Mouse (Mus musculus) thymus, postnatal 14 days (tissue): Measurements from ENCODE around the gene Dync1i2.

Source experiments
- DNase-seq: peaks from one replicate; pipeline ENCODE4 v3.0.0; 2021

Gene Dync1i2

GRCm38 (mm10) chr2:71273955-71274679, 62.6 kb downstream of the Dync1i2 start:
- no peak for DNase-seq

- DNase-seq: no peak
These were observed 64.2 kb downstream of the Dync1i2 start for GRCm38 (mm10) chr2:71275734-71276133.

DNA sequence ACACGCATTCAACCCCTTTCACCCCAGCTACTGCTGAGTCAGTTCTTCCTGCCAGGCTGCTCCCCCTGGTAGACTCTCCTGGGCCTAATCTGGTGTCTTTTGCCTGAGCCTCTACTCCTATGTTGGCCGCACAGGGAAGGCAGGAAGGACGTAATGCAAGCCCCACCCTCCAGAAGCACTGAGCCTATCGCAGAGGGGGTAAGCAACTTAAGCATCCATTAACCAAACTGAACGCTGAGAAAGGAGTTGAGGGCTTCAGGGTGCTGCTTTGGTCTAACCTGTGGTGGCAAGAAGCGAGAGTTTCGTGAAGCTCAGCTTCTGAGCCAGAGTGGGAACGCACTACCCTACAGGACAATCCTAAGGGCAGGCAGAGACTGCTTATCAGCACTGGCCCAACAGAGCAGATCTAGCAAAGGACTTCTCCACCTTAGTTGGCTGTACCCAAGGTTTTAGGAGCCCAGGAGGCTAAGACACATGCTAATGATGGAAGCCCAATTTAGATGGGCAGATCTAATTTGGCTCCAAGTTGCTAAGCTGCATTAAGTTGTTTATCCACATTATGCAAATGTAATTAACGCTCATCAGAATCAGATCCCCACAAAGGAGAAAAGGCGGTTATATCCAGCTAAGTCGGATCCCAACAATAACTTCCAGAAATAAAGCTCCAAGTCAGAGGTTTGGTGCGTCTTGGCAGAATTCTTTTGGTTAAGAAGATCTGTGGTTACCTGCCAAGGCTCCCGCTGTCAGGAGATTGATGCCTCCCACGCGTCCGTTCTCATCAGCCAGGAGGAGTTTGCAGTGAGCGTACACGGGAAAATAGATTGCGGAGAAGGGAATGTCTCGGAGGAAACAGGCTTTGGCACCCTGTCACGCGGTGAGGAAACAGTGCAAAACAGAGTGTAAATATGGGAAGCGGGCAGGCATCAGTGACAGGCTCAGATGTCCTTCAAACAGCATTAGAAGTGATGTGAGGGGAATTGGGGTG, 67.6 kb downstream of the Dync1i2 start:
- no peak for DNase-seq

- no peak for DNase-seq
These were observed 70.5 kb downstream of the Dync1i2 start for GRCm38 (mm10) chr2:71281981-71282380.

DNA sequence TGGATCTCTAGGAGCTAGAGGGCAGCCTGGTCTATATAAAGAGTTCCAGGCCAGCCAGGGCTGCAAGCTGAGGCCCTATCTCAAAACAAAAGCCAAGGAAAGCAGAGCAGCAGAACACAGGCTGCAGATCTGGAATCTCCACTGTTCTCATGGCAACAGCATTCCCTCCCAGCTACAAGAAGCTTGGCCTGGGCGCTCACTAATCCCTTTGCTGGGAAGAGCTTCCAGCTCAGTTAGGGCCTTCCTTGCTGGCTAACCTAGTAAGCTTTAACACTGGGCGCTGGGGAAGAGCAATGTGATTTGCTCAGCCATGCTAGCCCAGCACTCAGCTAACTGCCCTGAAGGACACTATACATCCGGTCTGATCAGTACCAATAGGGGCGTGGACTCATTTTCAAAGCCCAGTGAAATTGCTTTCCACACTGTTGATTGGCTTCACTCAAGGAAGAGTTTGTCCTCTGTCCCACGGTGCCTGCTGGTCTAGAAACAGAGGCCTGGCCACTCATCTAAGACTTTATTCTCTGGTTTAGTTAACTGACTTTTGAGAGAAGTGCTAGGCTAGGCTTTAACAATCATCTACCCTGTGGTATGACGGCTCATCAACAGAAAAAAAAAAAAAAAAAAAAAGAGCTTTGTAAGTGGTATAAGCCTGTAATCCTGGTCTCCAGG, 78.7 kb downstream of the Dync1i2 start:
- no peak for DNase-seq

- DNase-seq: no peak
These were observed 80.1 kb downstream of the Dync1i2 start for GRCm38 (mm10) chr2:71291566-71291965.

GRCm38 (mm10) chr2:71293983-71294382, 82.5 kb downstream of the Dync1i2 start:
- no peak for DNase-seq

DNA sequence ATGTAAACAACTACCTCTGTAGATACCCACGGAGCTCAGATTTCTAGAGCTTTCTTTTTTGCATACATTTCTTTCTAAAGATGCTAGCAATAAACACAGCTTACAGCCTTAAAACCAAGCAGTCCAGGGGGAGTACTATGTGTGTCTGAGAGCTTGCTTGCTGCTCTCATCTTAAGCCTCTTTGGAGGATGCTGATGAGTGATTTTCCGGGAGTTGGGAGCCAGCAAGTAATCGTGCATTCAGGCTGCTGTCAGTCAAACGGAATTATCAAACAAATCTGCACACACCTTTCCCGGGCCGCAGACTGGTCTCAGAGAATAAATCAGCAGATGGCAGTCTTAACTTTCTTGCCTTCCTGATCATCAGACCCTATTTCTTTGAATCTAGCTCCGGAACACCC, 83.0 kb downstream of the Dync1i2 start:
- DNase-seq: no peak

- DNase-seq: no peak
These were observed 84.3 kb downstream of the Dync1i2 start for GRCm38 (mm10) chr2:71295844-71296243.

DNA sequence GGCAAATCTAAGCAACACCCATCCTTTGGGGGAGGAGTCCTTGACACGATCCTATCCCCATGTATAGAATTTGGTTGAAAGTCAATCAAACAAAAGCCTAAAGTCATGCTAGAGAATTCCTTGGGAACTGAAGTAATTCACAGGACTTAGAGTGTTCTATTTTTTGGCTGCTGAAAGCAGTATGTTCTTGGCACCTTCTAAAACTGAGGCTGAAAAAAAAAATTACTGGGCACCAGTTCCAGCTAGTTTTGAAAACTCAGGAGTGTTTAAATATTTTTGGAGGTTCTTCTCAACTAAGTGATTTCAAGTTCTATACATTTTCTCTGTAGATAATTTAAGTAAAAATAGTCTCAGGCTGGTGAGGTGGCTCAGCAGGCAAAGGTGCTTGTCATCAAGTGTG, 86.0 kb downstream of the Dync1i2 start:
- DNase-seq: no peak

GRCm38 (mm10) chr2:71298729-71299128, 87.2 kb downstream of the Dync1i2 start:
- DNase-seq: peak; percentile 53

DNA sequence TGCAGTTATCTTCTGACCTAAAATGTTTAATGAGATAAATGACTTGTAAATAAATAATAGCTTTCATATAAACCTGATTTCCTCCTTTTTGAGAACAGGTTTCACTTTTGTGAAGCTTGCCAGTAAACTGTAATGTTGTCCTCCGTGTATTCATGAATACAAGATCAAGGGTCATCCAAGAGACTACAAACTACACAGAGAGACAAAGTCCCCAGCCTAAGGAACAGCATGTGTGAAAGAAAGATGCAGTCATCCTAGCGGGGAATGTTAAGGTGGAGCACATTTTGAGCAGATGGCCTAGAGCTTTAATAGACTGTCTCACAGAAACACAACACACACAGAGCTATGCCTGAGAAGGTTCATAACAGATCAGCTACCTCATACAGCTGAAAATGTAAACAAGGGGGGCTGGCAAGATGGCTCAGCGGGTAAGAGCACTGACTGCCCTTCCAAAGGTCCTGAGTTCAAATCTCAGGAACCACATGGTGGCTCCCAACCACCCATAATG, 90.7 kb downstream of the Dync1i2 start:
- DNase-seq: no peak

DNA sequence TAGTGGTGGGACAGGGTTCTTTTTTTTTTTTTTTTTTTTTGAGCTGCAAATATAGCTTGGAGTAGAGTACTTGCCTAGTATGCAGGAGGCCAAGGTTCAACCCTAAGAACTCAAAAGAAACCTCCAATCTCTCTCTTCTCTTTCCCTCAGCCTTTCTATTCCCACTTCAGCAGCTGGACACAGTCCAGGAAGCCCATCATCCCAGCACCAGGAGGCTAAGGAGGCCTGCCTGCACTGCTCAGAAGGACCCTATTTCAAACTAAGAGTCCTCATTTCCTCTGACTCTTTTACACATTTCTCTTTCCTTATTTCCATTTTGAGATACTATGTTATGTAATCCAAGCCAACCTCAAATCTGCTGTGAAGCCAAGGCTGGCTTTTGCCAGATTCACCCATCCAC, 91.7 kb downstream of the Dync1i2 start:
- DNase-seq: no peak

DNA sequence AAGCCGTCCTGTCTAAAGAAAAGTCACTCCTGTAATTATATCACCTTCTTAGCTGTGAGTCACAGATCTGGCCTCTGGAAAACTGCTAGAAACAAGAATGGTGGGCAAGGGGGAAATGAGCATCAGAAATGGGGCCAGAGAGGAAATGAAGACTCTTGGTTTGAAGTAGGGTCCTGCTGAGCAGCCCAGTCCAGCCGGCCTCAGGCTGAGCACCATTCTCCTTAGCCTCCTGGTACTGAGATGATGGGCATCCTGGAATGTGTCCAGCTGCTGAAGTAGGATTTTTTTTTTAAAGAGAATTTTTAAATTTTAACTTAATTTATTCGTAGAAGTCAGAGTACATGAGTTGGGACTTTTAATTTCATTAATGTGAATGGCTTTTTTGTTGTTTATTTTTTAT, 93.3 kb downstream of the Dync1i2 start:
- DNase-seq: no peak

DNA sequence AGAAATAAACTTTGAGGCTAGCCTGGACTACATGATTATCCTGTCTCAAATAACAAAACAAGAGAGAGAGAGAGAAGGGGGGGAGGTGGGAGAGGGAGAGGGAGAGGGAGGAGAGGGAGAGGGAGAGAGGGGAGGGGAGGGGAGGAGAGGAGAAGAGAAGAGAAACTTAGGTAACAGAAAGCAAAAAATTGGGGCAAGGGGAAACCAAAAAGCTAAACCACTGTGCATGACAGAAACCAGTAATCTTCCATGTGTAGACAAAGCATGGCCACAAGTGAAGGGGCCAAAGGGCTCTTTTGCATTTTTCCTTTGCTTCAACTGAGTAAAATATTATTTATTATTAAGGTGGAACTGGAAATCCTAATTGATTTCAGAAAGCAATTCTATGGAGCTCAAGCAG, 94.9 kb downstream of the Dync1i2 start:
- no peak for DNase-seq

GRCm38 (mm10) chr2:71309726-71310125, 98.2 kb downstream of the Dync1i2 start:
- no peak for DNase-seq

DNA sequence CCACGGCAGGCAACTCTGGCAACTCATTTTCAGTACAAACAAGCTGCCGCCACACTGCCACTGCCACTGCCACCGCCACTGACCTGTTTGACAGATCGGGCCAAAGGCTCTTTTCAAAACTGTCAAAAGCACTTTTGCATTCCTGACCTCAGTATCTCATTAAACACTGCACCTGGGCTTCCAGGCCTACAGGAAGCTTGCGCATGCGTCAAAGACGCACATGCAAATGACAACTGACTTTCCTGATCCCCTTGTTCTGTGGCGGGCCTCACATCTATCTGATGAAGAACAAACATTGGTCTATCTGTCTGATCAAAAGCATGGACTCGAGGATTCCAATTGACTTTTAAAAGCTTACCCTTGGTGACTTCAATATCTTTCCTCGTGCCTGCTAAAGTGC, 100.6 kb downstream of the Dync1i2 start:
- DNase-seq: no peak
